Mouse (Mus musculus): ENCODE measurements around the gene Hyal1.

DNA sequence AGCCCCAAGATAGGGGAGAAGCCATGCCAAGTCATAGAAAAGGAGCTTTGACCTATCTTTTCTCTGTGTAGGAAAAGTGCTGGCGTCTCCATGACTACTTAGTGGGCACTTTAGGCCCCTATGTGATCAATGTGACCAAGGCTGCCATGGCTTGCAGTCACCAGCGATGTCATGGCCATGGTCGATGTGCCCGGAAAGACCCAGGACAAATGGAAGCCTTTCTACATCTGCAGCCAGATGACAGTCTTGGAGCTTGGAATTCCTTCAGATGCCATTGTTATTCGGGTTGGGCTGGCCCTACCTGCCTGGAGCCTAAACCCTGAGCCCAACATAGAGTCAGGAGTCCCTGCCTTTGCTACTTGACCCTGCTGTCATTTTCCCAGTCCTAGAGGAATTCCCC, 9.8 kb downstream of the Hyal1 start:
- TF ChIP-seq CTCF (IDR thresholded peaks at IDR 0.05; ENCODE audit: extremely low read depth, insufficient read depth, insufficient read length, insufficient replicate concordance) (no peak), POLR2A (IDR thresholded peaks at IDR 0.05; ENCODE audit: low read depth, low read length) (no peak)

All from spleen, adult 2 months (tissue).